Mouse (Mus musculus): ENCODE measurements at regions not wholly inside any gene's neighbourhood (a gene's known extent, or its start where the extent isn't known, plus 50 kb on each side); places are given as distances from the start of the nearest gene placed in this dataset.
A peak's percentile ranks its signal among the peaks of the same experiment; 100 is the strongest.

GRCm38 (mm10) chr6:10354135-10354534 is 1405.9 kb downstream of the Nxph1 start:
- Histone ChIP-seq H3K36me3 (ENCODE audit: control insufficient read depth, insufficient read depth, low read length) (no peaks in the 10 kb centered on the region), H3K4me2 (ENCODE audit: low read length) (no peak overlapping the region), H3K4me3 (replicated peaks; ENCODE audit: low read depth, low read length) (no peak overlapping the region), H3K27me3 (ENCODE audit: control insufficient read depth, insufficient read depth, low read length) (no peaks in the 10 kb centered on the region), H3K4me1 (ENCODE audit: control insufficient read depth, insufficient read depth, low read length) (no peaks in the 10 kb centered on the region), H3K9me3 (ENCODE audit: control insufficient read depth, low read length) (no peaks in the 10 kb centered on the region), H3K9ac (replicated peaks; ENCODE audit: low read length) (no peak overlapping the region), H3K27ac (replicated peaks; ENCODE audit: low read depth, low read length) (no peak overlapping the region)
- ATAC-seq (ENCODE audit: low FRiP score, low TSS enrichment) (no peak), DNase-seq (no peak)
- 67% methylated on average over 1 of the region's 1 CpGs for WGBS

- Histone ChIP-seq H3K4me1 (ENCODE audit: control insufficient read depth, insufficient read depth, low read length) (no peaks in the 10 kb centered on the region), H3K9ac (replicated peaks; ENCODE audit: low read length) (no peak overlapping the region), H3K4me3 (replicated peaks; ENCODE audit: low read depth, low read length) (no peak overlapping the region), H3K27me3 (ENCODE audit: control insufficient read depth, insufficient read depth, low read length) (no peaks in the 10 kb centered on the region), H3K4me2 (ENCODE audit: low read length) (no peak overlapping the region), H3K9me3 (ENCODE audit: control insufficient read depth, low read length) (no peaks in the 10 kb centered on the region), H3K36me3 (ENCODE audit: control insufficient read depth, insufficient read depth, low read length) (no peaks in the 10 kb centered on the region), H3K27ac (replicated peaks; ENCODE audit: low read depth, low read length) (no peak overlapping the region)
- ATAC-seq (ENCODE audit: low FRiP score, low TSS enrichment) (no peak), DNase-seq (no peak)
Observed at GRCm38 (mm10) chr6:10365138-10365537, 1416.9 kb downstream of the Nxph1 start.

GRCm38 (mm10) chr6:10374468-10374867 is 1426.2 kb downstream of the Nxph1 start:
- Histone ChIP-seq H3K27ac (replicated peaks; ENCODE audit: low read depth, low read length) (no peak overlapping the region), H3K9me3 (ENCODE audit: control insufficient read depth, low read length) (no peaks in the 10 kb centered on the region), H3K9ac (replicated peaks; ENCODE audit: low read length) (no peak overlapping the region), H3K36me3 (ENCODE audit: control insufficient read depth, insufficient read depth, low read length) (no peaks in the 10 kb centered on the region), H3K4me2 (ENCODE audit: low read length) (no peak overlapping the region), H3K4me1 (ENCODE audit: control insufficient read depth, insufficient read depth, low read length) (no peaks in the 10 kb centered on the region), H3K4me3 (replicated peaks; ENCODE audit: low read depth, low read length) (no peak overlapping the region), H3K27me3 (ENCODE audit: control insufficient read depth, insufficient read depth, low read length) (no peaks in the 10 kb centered on the region)
- 88% methylated on average over 2 of the region's 2 CpGs for WGBS
- DNase-seq (no peak), ATAC-seq (ENCODE audit: low FRiP score, low TSS enrichment) (no peak)

GRCm38 (mm10) chr6:10424636-10425035 is 1476.4 kb downstream of the Nxph1 start:
- Histone ChIP-seq H3K9ac (replicated peaks; ENCODE audit: low read length) (no peak overlapping the region), H3K27ac (replicated peaks; ENCODE audit: low read depth, low read length) (no peak overlapping the region), H3K4me3 (replicated peaks; ENCODE audit: low read depth, low read length) (no peak overlapping the region), H3K9me3 (ENCODE audit: control insufficient read depth, low read length) (no peaks in the 10 kb centered on the region), H3K4me2 (ENCODE audit: low read length) (no peak overlapping the region), H3K27me3 (ENCODE audit: control insufficient read depth, insufficient read depth, low read length) (no peaks in the 10 kb centered on the region), H3K4me1 (ENCODE audit: control insufficient read depth, insufficient read depth, low read length) (no peaks in the 10 kb centered on the region), H3K36me3 (ENCODE audit: control insufficient read depth, insufficient read depth, low read length) (no peaks in the 10 kb centered on the region)
- no peak for DNase-seq
- 59% methylated on average over 2 of the region's 2 CpGs for WGBS
- ATAC-seq (ENCODE audit: low FRiP score, low TSS enrichment): no peak

GRCm38 (mm10) chr6:10425506-10425905 is 1477.3 kb downstream of the Nxph1 start:
- Histone ChIP-seq H3K27ac (replicated peaks; ENCODE audit: low read depth, low read length) (no peak overlapping the region), H3K4me2 (ENCODE audit: low read length) (no peak overlapping the region), H3K4me3 (replicated peaks; ENCODE audit: low read depth, low read length) (no peak overlapping the region), H3K9ac (replicated peaks; ENCODE audit: low read length) (no peak overlapping the region), H3K9me3 (ENCODE audit: control insufficient read depth, low read length) (no peaks in the 10 kb centered on the region), H3K36me3 (ENCODE audit: control insufficient read depth, insufficient read depth, low read length) (no peaks in the 10 kb centered on the region), H3K4me1 (ENCODE audit: control insufficient read depth, insufficient read depth, low read length) (no peaks in the 10 kb centered on the region), H3K27me3 (ENCODE audit: control insufficient read depth, insufficient read depth, low read length) (no peaks in the 10 kb centered on the region)
- no peak for ATAC-seq (ENCODE audit: low FRiP score, low TSS enrichment)
- peak; percentile 8 for DNase-seq
- 84% methylated on average over 2 of the region's 2 CpGs for WGBS

GRCm38 (mm10) chr6:10443206-10443605 is 1464.1 kb downstream of the Ndufa4 start:
- no peak overlapping the region for H3K4me3 ChIP-seq (replicated peaks; ENCODE audit: low read depth, low read length)
- no peaks in the 10 kb centered on the region for H3K9me3 ChIP-seq (ENCODE audit: control insufficient read depth, low read length)
- no peak overlapping the region for H3K4me2 ChIP-seq (ENCODE audit: low read length)
- no peak overlapping the region for H3K27ac ChIP-seq (replicated peaks; ENCODE audit: low read depth, low read length)
- no peaks in the 10 kb centered on the region for H3K36me3 ChIP-seq (ENCODE audit: control insufficient read depth, insufficient read depth, low read length)
- H3K4me1 ChIP-seq (ENCODE audit: control insufficient read depth, insufficient read depth, low read length): no peaks in the 10 kb centered on the region
- DNase-seq (no peak), ATAC-seq (ENCODE audit: low FRiP score, low TSS enrichment) (no peak)
- H3K9ac ChIP-seq (replicated peaks; ENCODE audit: low read length): no peak overlapping the region
- H3K27me3 ChIP-seq (ENCODE audit: control insufficient read depth, insufficient read depth, low read length): no peaks in the 10 kb centered on the region

GRCm38 (mm10) chr6:10456044-10456443 is 1451.3 kb downstream of the Ndufa4 start:
- Histone ChIP-seq H3K4me2 (ENCODE audit: low read length) (no peak overlapping the region), H3K4me1 (ENCODE audit: control insufficient read depth, insufficient read depth, low read length) (no peaks in the 10 kb centered on the region), H3K27ac (replicated peaks; ENCODE audit: low read depth, low read length) (no peak overlapping the region), H3K27me3 (ENCODE audit: control insufficient read depth, insufficient read depth, low read length) (no peaks in the 10 kb centered on the region), H3K9me3 (ENCODE audit: control insufficient read depth, low read length) (no peaks in the 10 kb centered on the region), H3K9ac (replicated peaks; ENCODE audit: low read length) (no peak overlapping the region), H3K36me3 (ENCODE audit: control insufficient read depth, insufficient read depth, low read length) (no peaks in the 10 kb centered on the region), H3K4me3 (replicated peaks; ENCODE audit: low read depth, low read length) (no peak overlapping the region)
- ATAC-seq (ENCODE audit: low FRiP score, low TSS enrichment): no peak
- no peak for DNase-seq

- no peaks in the 10 kb centered on the region for H3K9me3 ChIP-seq (ENCODE audit: control insufficient read depth, low read length)
- no peaks in the 10 kb centered on the region for H3K27me3 ChIP-seq (ENCODE audit: control insufficient read depth, insufficient read depth, low read length)
- no peak overlapping the region for H3K4me2 ChIP-seq (ENCODE audit: low read length)
- no peak overlapping the region for H3K4me3 ChIP-seq (replicated peaks; ENCODE audit: low read depth, low read length)
- H3K36me3 ChIP-seq (ENCODE audit: control insufficient read depth, insufficient read depth, low read length): no peaks in the 10 kb centered on the region
- WGBS: 59% methylated on average over 1 of the region's 1 CpGs
- H3K4me1 ChIP-seq (ENCODE audit: control insufficient read depth, insufficient read depth, low read length): no peaks in the 10 kb centered on the region
- DNase-seq (no peak), ATAC-seq (ENCODE audit: low FRiP score, low TSS enrichment) (no peak)
- H3K9ac ChIP-seq (replicated peaks; ENCODE audit: low read length): no peak overlapping the region
- H3K27ac ChIP-seq (replicated peaks; ENCODE audit: low read depth, low read length): no peak overlapping the region
Observed at GRCm38 (mm10) chr6:10468967-10469366, 1438.3 kb downstream of the Ndufa4 start.

All from midbrain, embryonic 14.5 days (tissue).